Mouse (Mus musculus): ENCODE data around the gene Slc6a16.
A peak's percentile ranks its signal among the peaks of the same experiment; 100 is the strongest.

Gene Slc6a16

DNA sequence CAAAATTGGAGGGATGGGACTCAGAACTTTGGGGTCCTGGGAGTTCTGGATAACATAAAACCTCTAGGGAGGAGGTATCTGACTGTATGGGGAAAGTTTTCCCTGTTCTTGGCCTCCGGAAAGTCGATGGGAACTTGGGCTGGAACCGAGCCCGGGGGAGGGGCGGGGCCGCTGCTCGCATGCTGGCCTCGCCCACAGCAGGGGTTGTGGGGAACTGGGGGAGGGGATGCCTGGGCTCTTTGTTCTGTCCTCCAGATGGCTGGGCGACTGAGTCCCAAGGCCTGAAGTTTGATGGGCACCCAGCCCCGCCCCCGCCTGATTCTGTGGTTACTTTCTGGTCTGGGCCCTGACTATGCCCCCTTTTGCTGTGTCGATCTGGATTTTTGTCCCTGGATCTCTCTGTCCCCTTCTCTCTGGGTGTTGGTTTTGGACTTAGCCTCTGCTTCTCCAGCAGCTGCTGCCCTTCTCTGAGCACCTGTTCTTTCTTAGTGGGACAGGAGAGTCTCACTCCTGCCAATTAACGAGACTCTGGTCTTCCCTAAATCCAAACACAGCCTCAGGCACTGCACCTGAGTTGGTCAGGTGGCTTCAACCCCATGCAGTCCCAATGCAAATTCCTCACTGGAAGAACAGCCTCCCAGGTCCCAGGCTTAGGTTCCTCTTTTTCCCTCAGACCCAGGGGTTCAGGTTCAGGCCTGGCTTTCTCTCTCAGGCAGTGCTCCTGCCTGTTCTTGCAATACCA, 24.3 kb upstream of the Slc6a16 start:
- DNase-seq (ENCODE audit: low read depth, low spot score): peak; percentile 87

DNA sequence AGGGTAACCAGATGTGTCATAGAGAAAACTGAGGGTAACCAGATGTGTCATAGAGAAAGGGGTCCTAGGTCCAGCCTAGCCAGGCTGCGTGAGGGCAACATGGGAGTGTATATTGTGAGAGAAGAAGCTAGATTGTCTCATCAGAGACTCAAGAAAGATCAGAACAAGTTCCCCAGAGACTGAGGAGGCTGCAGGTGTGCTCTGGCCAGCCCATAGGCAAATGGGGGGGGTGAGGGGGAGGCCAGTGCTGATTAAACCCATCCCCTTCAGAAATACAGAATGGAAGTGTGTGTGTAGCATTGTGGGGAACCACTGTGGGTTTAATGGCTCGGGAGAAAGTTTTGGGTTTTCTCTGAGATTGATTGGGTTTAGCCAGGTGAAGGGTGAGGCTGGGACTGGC, 19.2 kb upstream of the Slc6a16 start:
- DNase-seq (ENCODE audit: low read depth, low spot score): no peak

DNA sequence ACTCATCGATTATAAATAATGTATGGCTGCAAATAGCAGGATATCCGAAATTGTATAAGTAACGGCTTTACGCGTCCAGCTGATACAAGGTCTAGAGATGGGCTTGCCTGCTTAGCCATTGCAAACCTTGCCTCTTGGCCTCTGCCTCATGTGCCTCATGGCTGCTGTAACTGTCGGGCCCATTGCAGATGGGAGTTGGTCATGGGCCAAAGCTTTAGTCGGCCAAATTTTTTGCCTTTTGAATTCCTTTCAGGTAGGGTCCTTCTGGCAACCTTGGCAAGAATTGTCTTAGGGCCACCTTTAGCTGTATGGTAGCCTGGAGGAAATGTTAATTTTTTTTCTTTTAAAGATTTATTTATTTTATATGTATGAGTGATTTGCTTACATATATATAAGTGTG, 16.1 kb upstream of the Slc6a16 start:
- no peak for DNase-seq (ENCODE audit: low read depth, low spot score)

DNA sequence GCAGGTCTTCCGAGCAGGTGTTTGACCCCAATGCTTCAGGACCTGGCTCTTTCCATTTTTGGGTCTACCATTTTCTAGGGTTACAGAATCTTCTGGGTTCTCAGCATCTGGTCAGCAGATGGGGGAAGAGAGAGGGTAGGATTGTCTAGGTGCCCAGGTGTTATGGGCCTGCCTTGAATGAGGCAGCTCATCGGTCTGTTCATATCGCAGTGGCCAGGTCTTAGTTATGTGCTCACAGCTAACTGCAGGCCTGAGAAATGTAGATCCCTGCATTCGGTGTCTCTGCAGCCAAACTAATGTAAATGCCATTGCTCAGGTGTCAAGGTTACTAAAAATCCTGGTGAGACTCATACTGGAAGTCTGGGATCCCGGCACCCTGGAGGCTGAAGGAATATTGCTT, 14.5 kb upstream of the Slc6a16 start:
- no peak for DNase-seq (ENCODE audit: low read depth, low spot score)

GRCm38 (mm10) chr7:45228548-45228947, 12.3 kb upstream of the Slc6a16 start:
- DNase-seq (ENCODE audit: low read depth, low spot score): no peak

DNA sequence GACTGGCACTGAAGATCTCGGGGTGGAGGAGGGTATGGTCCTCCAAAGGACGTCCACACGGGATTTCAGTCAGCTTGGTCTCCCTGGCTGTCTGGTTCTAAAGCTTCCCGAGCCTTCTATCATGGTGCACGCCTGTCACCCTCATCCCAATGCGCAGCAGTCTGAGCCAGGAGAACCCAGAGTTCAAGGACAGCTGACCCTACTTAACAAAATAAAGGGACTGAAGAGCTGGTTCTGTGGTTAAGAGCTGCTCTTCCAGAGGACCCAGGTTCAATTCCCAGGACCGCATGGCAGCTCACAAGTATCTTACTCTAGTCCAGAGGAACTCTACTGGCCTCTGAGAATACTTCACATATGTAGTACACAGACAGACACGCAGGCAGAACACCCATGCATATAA, 11.8 kb upstream of the Slc6a16 start:
- DNase-seq (ENCODE audit: low read depth, low spot score): peak; percentile 63

DNA sequence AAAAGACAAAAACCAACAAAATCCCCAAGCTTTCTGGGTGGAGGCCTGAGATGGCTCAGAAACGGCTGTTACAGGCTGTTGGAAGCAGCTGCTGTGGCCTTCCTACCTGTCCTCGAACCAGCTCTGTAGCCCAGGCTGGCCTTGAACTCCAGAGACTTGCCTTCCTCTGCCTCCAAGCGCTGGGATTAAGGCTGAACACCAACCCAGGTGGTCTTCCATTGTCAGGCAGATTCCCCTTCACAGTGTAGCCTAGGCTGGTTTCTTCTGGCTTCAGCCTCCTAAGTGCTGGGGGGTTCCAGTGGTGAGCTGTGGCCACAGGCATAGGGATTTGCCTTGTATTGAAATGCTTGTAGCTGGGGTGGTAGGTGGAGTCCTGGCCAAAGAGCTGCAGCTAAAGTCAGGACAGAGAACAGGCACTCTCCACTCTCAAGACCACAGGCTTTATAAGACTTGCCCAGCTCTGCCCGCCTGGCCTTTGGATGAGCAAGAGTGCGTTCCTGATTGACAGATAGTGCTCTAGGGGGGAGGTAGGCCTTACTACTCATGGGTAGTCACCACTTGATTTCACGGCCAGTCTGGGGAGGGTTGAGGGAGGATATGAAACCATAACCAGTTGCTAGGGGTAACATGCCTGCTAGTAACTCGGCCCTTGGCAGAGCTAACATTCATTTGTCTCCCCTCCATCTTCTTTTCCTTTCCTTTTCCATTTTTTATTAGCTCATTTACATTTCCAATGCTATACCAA, 11.3 kb upstream of the Slc6a16 start:
- DNase-seq (ENCODE audit: low read depth, low spot score): peak; percentile 95

DNA sequence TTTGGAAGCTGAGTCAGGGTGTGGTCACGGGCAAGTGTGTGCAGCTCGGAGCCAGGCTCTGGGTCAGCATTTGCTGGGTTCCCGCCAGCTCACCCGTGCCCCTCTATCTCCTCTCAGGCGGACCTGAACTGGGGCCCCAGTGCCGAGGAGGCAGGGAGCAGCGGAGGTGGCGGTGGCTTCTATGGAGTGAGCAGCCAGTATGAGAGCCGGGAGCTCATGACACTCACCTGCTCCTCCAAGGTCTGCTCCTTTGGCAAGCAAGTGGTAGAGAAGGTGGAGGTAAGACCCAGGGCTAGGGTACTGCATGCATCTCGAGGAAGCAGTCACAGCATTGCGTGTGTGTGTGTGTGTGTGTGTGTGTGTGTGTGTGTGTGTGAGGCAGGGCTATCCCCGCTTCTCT, 9.7 kb upstream of the Slc6a16 start:
- DNase-seq (ENCODE audit: low read depth, low spot score): no peak

DNA sequence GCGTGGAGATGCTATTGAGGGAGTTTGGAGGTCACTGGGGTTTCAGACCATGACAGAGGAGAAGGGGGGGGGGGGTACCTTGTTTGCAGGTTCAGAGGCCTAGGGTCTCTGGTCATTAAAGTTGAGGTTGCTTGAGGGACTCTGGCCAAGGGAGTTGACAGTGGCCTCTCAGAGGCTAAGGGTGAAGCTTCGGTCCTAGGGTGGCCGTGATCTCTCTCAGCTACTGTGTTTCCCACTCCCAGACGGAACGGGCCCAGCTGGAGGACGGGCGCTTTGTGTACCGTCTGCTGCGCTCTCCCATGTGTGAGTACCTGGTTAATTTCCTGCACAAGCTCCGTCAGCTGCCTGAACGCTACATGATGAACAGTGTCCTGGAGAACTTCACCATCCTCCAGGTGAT, 8.9 kb upstream of the Slc6a16 start:
- no peak for DNase-seq (ENCODE audit: low read depth, low spot score)

GRCm38 (mm10) chr7:45232716-45233465, 8.0 kb upstream of the Slc6a16 start:
- no peak for DNase-seq (ENCODE audit: low read depth, low spot score)

GRCm38 (mm10) chr7:45233580-45234332, 7.1 kb upstream of the Slc6a16 start:
- DNase-seq (ENCODE audit: low read depth, low spot score): peak; percentile 42

DNA sequence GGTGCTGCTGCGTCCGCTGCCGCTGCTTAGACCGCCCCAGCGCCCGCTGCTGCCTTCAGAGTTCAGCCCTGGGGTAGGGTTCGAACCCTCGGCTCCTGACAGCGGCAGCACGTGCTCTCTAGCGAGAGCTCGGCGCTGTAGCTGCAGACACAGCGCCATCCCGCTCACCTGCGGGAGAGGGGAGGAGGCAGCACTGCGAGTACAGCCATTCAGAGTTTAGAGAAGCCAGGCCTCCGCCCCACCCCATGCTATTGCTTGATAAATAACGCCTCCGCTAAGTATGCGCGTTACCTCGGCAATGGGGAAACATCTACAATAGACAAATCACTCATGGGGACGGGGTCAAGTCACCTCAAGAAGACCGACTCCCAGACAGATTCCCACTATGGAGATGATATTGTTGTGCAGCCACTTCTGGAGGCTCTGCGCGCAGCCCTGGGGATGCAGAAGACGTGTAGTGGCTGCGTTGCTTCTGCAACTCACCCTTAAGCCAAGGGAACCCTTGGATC, 6.5 kb upstream of the Slc6a16 start:
- DNase-seq (ENCODE audit: low read depth, low spot score): peak; percentile 91

- DNase-seq (ENCODE audit: low read depth, low spot score): peak; percentile 94
Observed at GRCm38 (mm10) chr7:45234922-45235571, 5.8 kb upstream of the Slc6a16 start.

DNA sequence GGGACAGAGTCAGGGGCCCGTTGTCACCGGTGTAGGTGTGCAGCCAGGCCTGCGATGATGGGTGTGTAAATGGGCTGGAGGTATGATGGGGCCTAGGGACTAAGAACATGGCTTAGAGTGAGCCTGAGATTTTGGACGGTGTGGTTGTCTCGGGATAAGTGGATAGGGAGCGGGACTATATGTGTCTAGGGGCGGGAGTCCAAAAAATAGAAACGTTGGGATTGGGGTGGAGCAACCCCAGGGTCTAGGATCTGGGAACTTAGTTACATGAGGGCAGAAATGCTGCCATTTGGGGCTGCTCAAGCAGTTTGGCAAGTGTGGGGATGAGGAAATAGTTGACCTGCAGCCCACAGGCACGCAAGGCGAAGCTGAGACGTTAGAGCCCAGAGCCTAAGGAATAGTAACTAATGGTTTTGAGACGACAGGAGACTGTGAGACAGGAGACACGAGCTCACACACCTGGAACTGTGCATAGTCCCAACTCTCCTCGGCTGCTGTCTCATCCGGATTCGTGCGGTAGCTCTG, 5.2 kb upstream of the Slc6a16 start:
- DNase-seq (ENCODE audit: low read depth, low spot score): peak; percentile 76

DNA sequence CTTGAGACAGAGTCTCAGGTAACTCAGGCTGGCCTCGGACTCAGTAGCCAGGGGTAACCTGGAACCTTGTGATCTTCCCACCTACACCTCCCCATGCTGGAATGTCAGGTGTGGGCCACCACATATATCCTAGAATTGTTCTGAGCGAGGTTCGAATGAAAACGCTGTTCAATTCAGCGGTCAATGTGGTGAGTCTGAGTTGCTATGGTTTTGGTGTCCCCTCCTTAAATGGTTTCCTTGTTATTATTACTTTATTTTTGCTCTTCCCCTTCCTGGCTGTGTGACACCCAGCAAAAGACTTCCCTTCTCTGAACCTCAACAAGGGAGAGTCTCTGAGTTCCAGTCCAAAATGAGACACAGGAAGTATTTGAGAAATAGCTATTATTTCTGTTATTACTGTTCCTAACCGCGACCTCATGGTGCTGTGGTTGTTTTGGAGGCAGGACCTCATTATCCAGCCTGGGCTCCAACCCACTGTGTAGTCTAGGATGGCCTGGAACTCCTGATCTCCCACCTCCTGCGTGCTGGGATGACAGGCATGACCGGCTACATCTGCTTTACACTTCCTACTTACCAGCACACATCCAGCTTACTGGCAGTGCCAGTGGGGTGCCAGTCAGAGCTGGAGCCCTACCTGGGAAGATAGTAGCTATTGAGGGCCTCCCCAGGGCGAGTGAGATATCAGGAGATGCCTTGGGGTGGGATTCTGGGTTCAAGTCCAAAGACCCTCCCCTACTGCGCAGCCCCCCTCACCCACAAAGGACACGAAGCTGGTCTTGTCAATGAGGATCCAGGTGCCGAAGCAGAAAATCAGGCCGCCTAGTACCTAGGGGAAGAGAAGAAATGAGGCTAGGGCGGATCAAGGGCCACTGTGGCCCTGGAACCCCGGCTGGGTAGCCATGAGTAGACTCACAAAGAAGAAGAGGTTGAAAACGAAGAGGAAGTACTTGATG, 2.9 kb upstream of the Slc6a16 start:
- DNase-seq (ENCODE audit: low read depth, low spot score): no peak

- DNase-seq (ENCODE audit: low read depth, low spot score): peak; percentile 73
Observed at GRCm38 (mm10) chr7:45238723-45239496, 2.0 kb upstream of the Slc6a16 start, which contains the start of gene Cd37. Cd37 (minus strand) TSS chr7:45239115.

- peak; percentile 54 for DNase-seq (ENCODE audit: low read depth, low spot score)
Observed at GRCm38 (mm10) chr7:45240109-45240508, 776 bp upstream of the Slc6a16 start.

DNA sequence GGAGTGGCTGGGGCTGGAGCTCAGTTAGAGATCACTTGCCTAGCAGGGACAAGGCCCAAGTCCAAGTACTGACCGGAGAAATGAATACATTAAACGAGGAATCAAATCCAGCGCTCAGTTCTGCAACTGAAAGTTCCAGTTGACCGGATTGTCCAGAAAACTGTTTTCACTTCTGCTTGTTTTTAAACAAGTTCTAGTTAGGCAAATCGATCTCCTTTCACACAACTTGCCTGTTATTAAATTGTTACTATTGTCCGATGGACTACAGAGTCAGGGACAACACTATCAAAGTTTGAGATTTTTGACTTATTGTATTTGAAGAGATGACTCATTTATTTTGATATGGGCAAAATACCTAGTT, 484 bp downstream of the Slc6a16 start:
- no peak for DNase-seq (ENCODE audit: low read depth, low spot score)

DNA sequence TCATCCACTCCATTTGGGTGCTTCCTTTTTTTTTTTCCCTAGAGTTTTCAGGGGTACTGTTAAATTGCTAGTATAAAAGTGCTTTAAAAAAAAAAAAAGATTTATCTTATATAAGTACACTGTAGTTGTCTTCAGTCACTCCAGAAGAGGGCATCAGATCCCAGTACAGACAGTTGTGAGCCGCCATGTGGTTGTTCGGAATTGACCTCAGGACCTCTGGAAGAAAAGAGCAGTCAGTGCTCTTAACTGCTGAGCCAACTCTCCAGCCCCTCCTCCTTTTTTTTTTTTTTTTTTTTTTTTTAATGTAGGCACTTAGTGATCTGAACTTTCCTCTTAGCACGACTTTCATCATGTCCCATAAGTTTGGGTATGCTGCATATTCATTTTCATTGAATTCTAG, 6.8 kb downstream of the Slc6a16 start:
- DNase-seq (ENCODE audit: low read depth, low spot score): peak; percentile 79

Measured in R1 (cell line).